Mouse (Mus musculus) liver, embryonic 16.5 days (tissue): Measurements from ENCODE around the gene Myo16. TPM values are rescaled to one million over a fixed set of nuclear protein-coding genes. Genes with fewer than 3 reads are reported as not detected.

Experiments used
- ATAC-seq: fragments of 200-750 bp; cut with Nextera tagmentation; 2 replicates; pipeline ENCODE4 v1.8.0; 2017; ENCODE audit warnings: low read depth, mild to moderate bottlenecking, moderate number of reproducible peaks, moderate library complexity
- H3K27ac ChIP-seq: fragments of 300-500 bp; sonication (generic); 2 replicates; pipeline ENCODE4 v1.5.1; 2014; ENCODE audit warnings: mild to moderate bottlenecking, low read length
- H3K27me3 ChIP-seq: fragments of 300-500 bp; sonication (generic); 2 replicates; pipeline ENCODE4 v1.6.1; 2014; ENCODE audit warnings: low read depth, low read length, mixed read lengths; ENCODE audit not compliant: control insufficient read depth, insufficient read depth
- H3K36me3 ChIP-seq: fragments of 300-500 bp; sonication (generic); 2 replicates; pipeline ENCODE4 v1.6.1; 2014; ENCODE audit warnings: mild to moderate bottlenecking; ENCODE audit not compliant: control insufficient read depth, insufficient read depth
- H3K4me1 ChIP-seq: fragments of 300-500 bp; sonication (generic); 2 replicates; pipeline ENCODE4 v1.6.1; 2014; ENCODE audit warnings: low read depth, low read length, mixed read lengths; ENCODE audit not compliant: control insufficient read depth
- H3K4me2 ChIP-seq: fragments of 300-500 bp; sonication (generic); 2 replicates; pipeline ENCODE4 v1.6.1; 2014; ENCODE audit warnings: low read depth, low read length, mixed read lengths
- H3K4me3 ChIP-seq: fragments of 300-500 bp; sonication (generic); 2 replicates; pipeline ENCODE4 v1.5.1; 2014; ENCODE audit warnings: low read depth, mild to moderate bottlenecking, low read length
- H3K9ac ChIP-seq: fragments of 300-500 bp; sonication (generic); 2 replicates; pipeline ENCODE4 v1.6.1; 2014; ENCODE audit warnings: low read depth, low read length
- H3K9me3 ChIP-seq: fragments of 300-500 bp; sonication (generic); replicated peaks from 2 replicates; pipeline ENCODE4 v1.6.1; 2016; ENCODE audit warnings: low read length; ENCODE audit not compliant: control insufficient read depth
- WGBS: fragments of 180-500 bp; shearing (Covaris S2); extraction: QIAGEN DNeasy Blood & Tissue Kit; methylation state at CpG from one replicate; pipeline ENCODE4 v1.1.7; 2014; ENCODE audit not compliant: insufficient replicate concordance; 5-methylcytosine and 5-hydroxymethylcytosine counted together
- polyA plus RNA-seq: library from polyadenylated mRNA; unstranded; fragments of >200 nt; fragmentation: Nextera tagmentation; extraction: Ambion mirVana; gene quantifications from 2 replicates; pipeline ENCODE4 v1.2.1, GENCODE M21; 2015

Gene Myo16
- polyA plus RNA-seq, 1 experiment from 2014 or later, result 0.02 TPM

DNA sequence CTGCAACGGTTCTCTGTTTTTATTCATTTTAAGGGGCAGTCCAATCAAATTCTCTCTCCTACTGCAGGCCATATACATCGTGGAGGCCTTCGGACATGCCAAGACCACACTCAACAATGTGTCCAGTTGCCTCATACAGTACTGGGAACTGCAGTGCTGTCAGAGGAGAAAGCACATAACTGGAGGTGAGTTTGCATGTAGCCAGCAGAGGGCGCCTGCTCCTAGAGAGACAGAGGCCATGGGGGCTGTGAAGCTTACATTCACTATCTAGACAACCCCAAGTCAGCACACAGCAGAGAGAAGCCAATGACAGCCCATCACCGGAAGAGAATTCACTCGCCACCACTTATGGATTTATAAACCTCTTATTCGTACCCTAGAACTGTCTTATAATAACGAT lies 251.8 kb downstream of the Myo16 start:
- H3K9me3 ChIP-seq, result no peaks in the 10 kb centered on the region
- no peak overlapping the region for H3K27ac ChIP-seq
- WGBS, result 32% methylated on average over 8 of the region's 8 CpGs
- H3K4me1 ChIP-seq, result no peaks in the 10 kb centered on the region
- no peaks in the 10 kb centered on the region for H3K27me3 ChIP-seq
- H3K4me3 ChIP-seq, result no peak overlapping the region
- no peak for ATAC-seq
- no peak overlapping the region for H3K9ac ChIP-seq
- H3K36me3 ChIP-seq, result no peaks in the 10 kb centered on the region
- no peak overlapping the region for H3K4me2 ChIP-seq

DNA sequence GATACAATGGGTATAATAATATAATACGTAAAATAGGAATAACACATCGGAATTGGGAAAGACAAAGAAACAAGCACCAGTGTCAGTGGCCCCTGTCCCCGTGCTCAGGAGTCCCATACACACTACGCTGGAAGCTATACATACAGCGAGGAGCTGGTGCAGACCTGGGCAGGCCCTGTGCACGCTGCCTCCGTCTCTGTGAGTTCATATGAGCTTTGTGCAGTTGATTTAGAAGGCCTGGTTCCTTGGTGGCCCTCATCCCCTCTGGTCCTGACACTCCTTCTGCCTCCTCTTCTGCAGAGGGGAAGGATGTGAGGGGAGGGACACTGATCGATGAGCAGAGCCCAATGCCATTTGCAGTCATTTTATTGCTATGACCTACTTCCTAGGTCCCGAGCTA lies 255.3 kb downstream of the Myo16 start:
- no peaks in the 10 kb centered on the region for H3K36me3 ChIP-seq
- H3K9ac ChIP-seq, result no peak overlapping the region
- no peak for ATAC-seq
- H3K27me3 ChIP-seq, result no peaks in the 10 kb centered on the region
- no peak overlapping the region for H3K4me2 ChIP-seq
- no peak overlapping the region for H3K4me3 ChIP-seq
- H3K4me1 ChIP-seq, result no peaks in the 10 kb centered on the region
- H3K27ac ChIP-seq, result no peak overlapping the region
- 58% methylated on average over 9 of the region's 9 CpGs for WGBS
- H3K9me3 ChIP-seq, result no peaks in the 10 kb centered on the region

DNA sequence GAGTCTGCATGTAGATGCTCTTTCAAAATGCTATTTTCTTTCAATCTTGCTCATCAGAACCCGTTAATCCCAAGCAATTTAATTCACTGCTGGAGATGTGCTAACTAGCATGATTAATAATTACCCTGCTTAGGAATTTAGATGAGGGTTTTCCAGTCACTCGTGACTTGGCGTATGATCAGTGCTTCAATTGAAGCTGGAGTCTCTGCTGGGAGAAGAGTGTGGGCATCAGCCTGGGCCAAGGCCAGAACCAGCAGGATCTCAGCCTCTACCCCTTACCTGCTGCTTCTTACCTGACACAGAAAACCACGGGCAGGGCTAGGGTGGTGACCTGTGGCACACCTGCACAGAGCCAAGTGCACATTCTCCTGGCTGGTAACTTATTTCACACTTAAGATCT lies 257.8 kb downstream of the Myo16 start:
- no peak for ATAC-seq
- H3K9me3 ChIP-seq, result no peaks in the 10 kb centered on the region
- no peak overlapping the region for H3K27ac ChIP-seq
- no peaks in the 10 kb centered on the region for H3K36me3 ChIP-seq
- no peaks in the 10 kb centered on the region for H3K27me3 ChIP-seq
- no peak overlapping the region for H3K4me3 ChIP-seq
- WGBS, result 48% methylated on average over 4 of the region's 4 CpGs
- no peak overlapping the region for H3K4me2 ChIP-seq
- H3K4me1 ChIP-seq, result no peaks in the 10 kb centered on the region
- no peak overlapping the region for H3K9ac ChIP-seq

DNA sequence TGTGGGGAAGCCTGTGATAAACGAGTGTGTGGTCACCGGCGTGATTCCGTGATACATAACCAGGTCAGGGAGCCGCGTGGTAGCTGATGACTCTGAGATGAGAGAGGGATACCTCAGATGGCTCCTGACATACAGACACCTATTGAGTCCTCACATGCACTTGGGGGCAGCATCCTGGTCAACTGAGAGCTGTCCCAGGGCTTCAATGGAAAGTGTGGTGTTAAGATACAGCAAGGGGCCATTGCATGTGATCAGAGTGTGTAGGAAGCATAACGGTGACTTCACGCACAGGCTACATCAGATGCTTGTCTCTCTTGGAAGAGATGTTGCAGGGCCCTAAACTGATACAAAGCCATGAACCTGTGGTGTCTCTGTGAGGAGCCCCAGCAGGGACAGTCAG lies 260.2 kb downstream of the Myo16 start:
- Histone ChIP-seq H3K4me2 (no peak overlapping the region), H3K4me3 (no peak overlapping the region), H3K27ac (no peak overlapping the region), H3K4me1 (no peaks in the 10 kb centered on the region), H3K27me3 (no peaks in the 10 kb centered on the region), H3K9ac (no peak overlapping the region), H3K9me3 (no peaks in the 10 kb centered on the region), H3K36me3 (no peaks in the 10 kb centered on the region)
- ATAC-seq, result no peak
- 75% methylated on average over 8 of the region's 8 CpGs for WGBS

DNA sequence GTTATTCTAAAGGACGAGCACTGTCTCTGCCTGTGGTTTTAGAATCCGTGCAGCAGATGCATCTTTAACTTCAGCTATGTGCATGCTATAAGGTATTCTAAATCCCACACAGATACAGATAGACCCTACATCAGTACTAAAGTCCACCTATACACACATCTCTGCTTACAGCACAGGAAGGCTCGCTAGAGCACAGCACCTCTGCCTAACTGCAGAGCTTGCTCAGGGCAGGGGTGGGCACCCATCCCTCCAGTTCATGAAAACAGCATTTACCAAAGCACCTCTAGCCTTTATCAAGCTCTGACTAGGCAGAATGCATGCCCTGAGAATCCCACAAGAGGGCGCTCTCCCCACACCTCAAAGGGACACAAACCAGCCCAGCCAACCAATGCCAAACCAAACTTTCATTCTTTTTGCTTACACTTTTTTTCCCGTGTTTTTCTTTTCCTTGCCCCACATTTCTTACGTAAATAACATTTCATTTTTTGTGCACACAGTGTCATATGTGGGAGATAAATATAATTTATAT lies 261.0 kb downstream of the Myo16 start:
- no peak for ATAC-seq
- H3K4me3 ChIP-seq, result no peak overlapping the region
- no peaks in the 10 kb centered on the region for H3K27me3 ChIP-seq
- no peak overlapping the region for H3K4me2 ChIP-seq
- no peaks in the 10 kb centered on the region for H3K4me1 ChIP-seq
- no peaks in the 10 kb centered on the region for H3K36me3 ChIP-seq
- H3K9me3 ChIP-seq, result no peaks in the 10 kb centered on the region
- no peak overlapping the region for H3K27ac ChIP-seq
- WGBS, result 15% methylated on average over 6 of the region's 6 CpGs
- H3K9ac ChIP-seq, result no peak overlapping the region

DNA sequence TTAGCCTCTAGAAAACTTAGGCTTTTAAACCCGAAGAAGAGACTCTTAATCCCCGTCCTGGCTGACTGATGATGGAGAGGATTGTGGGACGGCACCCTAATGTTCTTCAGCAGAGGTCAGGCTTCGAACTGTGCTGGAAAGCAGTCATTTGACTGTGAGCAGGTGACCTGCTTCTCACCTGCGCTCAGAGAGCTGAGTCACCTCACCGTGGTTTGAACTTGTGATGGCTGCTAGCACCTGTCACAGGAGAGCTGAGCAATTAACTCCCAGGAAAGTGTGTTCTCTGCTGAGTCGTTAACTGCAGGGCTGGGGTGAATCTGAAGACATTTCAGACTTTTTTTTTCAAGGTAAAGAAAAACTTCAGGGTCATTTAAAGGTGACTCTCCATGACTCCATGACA lies 261.6 kb downstream of the Myo16 start:
- Histone ChIP-seq H3K4me2 (no peak overlapping the region), H3K36me3 (no peaks in the 10 kb centered on the region), H3K4me1 (no peaks in the 10 kb centered on the region), H3K27me3 (no peaks in the 10 kb centered on the region), H3K9ac (no peak overlapping the region), H3K9me3 (no peaks in the 10 kb centered on the region), H3K27ac (no peak overlapping the region), H3K4me3 (no peak overlapping the region)
- ATAC-seq, result no peak
- 28% methylated on average over 7 of the region's 7 CpGs for WGBS

DNA sequence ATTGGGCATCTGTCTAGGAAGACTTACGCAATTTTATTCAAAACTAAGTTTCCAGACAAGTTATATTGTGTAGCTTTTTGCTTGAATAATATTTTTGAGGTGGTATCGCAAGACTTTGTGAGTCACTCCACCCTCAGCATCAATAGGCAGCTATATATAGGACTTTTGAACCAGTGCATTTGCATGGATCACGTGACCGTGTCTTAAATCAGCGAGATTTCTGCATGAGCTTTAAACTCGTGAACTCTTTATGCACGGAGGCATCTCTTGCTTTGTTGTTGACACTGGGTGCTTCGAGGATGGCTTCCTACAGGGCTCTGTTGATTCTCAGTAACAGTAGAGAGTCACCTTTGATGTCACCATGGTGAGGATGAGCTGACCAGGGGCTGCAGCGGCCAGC lies 262.2 kb downstream of the Myo16 start:
- H3K4me1 ChIP-seq, result no peaks in the 10 kb centered on the region
- no peak overlapping the region for H3K4me3 ChIP-seq
- no peak overlapping the region for H3K4me2 ChIP-seq
- H3K27me3 ChIP-seq, result no peaks in the 10 kb centered on the region
- no peaks in the 10 kb centered on the region for H3K36me3 ChIP-seq
- H3K9me3 ChIP-seq, result no peaks in the 10 kb centered on the region
- no peak overlapping the region for H3K27ac ChIP-seq
- ATAC-seq, result no peak
- 63% methylated on average over 9 of the region's 9 CpGs for WGBS
- no peak overlapping the region for H3K9ac ChIP-seq

DNA sequence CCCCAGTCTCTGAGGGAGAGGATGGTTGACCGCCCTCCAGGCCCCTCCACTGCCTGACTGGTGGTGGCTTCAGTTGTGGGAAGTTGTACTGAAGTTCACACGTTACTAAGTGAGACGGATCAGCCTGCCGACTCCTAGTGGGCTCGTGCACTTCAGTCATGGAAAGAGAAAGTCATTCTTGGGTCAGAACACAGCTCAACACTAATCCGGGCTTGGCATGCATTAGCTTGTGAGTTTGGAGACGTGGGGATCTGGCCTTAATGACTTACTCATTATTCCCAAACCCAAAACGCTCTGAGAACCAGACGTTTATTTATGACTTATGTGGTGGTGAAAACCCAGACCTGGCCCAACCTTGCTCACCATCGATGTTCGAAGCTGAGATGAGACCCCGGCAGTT lies 263.1 kb downstream of the Myo16 start:
- H3K9ac ChIP-seq, result no peak overlapping the region
- no peaks in the 10 kb centered on the region for H3K27me3 ChIP-seq
- no peaks in the 10 kb centered on the region for H3K36me3 ChIP-seq
- no peak for ATAC-seq
- H3K4me2 ChIP-seq, result no peak overlapping the region
- no peaks in the 10 kb centered on the region for H3K9me3 ChIP-seq
- 62% methylated on average over 12 of the region's 12 CpGs for WGBS
- H3K4me3 ChIP-seq, result no peak overlapping the region
- H3K27ac ChIP-seq, result no peak overlapping the region
- no peaks in the 10 kb centered on the region for H3K4me1 ChIP-seq

DNA sequence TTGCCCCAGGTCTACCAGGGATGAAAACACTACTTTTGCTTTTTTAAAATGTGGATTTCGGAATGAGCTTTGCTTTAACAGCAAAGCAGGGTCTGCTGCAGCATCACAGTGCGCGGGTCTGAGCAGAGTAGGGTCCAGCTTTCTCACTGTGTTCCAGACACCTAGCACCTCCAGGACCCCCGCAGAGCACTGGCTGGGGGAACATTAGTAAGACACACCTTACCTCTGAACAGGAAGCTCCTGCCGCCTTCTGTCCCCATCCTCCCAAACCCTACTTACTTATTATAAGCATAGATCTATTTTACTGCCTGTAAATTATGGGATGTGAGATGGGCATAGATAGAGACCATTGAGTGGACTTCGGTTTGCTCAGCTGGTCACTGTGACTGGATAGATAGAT lies 263.6 kb downstream of the Myo16 start:
- H3K36me3 ChIP-seq, result no peaks in the 10 kb centered on the region
- no peak for ATAC-seq
- H3K4me2 ChIP-seq, result no peak overlapping the region
- no peaks in the 10 kb centered on the region for H3K4me1 ChIP-seq
- no peaks in the 10 kb centered on the region for H3K27me3 ChIP-seq
- no peak overlapping the region for H3K27ac ChIP-seq
- 67% methylated on average over 6 of the region's 6 CpGs for WGBS
- no peak overlapping the region for H3K4me3 ChIP-seq
- H3K9me3 ChIP-seq, result no peaks in the 10 kb centered on the region
- H3K9ac ChIP-seq, result no peak overlapping the region

DNA sequence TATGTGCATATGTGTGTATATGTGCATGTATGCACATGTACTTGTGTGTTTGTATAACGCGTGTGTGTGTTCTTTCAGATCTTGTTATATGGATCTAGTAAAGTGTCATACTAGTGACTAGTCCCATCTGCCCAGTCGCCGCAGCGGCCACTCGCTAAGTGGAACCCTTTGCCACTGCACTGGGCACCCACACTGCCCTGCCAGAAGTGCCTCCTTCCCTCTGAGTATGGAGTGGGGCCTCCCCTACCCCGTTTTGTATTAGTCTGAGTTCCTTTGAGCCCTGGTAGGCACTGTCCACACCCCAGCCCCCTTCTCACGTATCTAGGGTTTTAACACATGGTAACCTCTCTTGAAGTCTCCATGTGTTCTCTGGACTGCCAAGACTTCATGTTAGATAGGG lies 264.3 kb downstream of the Myo16 start:
- no peak overlapping the region for H3K4me2 ChIP-seq
- H3K4me3 ChIP-seq, result no peak overlapping the region
- H3K9ac ChIP-seq, result no peak overlapping the region
- ATAC-seq, result no peak
- H3K36me3 ChIP-seq, result no peaks in the 10 kb centered on the region
- H3K27me3 ChIP-seq, result no peaks in the 10 kb centered on the region
- WGBS, result 72% methylated on average over 8 of the region's 8 CpGs
- no peaks in the 10 kb centered on the region for H3K4me1 ChIP-seq
- H3K27ac ChIP-seq, result no peak overlapping the region
- H3K9me3 ChIP-seq, result no peaks in the 10 kb centered on the region
